Mouse (Mus musculus) frontal cortex, adult 2 months (tissue): ENCODE measurements around the gene Ddit4. TPM values are rescaled to one million over a fixed set of nuclear protein-coding genes. Genes with fewer than 3 reads are reported as not detected.

Source experiments
- polyA plus RNA-seq: library from polyadenylated mRNA; depleted of rRNA; stranded (reverse); fragments of >200 nt; gene quantifications from 2 replicates; pipeline ENCODE4 v1.2.3, GENCODE M21; 2012; rRNA removed

The Ddit4 gene
- polyA plus RNA-seq, 1 experiment = 46.3 TPM

Other genes with a start within 250 kb of the Ddit4 start
- gene Micu1, start 249.4 kb downstream of the Ddit4 start, polyA plus RNA-seq = 131 and 151 TPM in 2 replicates
- gene Dnajb12, start 72.3 kb downstream of the Ddit4 start, polyA plus RNA-seq = 49.0 and 50.3 TPM in 2 replicates
- 26.5 and 27.2 TPM in 2 replicates for gene Ascc1, start 51.0 kb upstream of the Ddit4 start, polyA plus RNA-seq
- gene Anapc16, start 51.3 kb upstream of the Ddit4 start, polyA plus RNA-seq = 86.0 and 101 TPM in 2 replicates
- 362 and 366 TPM in 2 replicates for gene Spock2, start 154.4 kb upstream of the Ddit4 start, polyA plus RNA-seq